Comparison of ENCODE assay signal across 9 mouse cellular contexts in the genomic region with DNA sequence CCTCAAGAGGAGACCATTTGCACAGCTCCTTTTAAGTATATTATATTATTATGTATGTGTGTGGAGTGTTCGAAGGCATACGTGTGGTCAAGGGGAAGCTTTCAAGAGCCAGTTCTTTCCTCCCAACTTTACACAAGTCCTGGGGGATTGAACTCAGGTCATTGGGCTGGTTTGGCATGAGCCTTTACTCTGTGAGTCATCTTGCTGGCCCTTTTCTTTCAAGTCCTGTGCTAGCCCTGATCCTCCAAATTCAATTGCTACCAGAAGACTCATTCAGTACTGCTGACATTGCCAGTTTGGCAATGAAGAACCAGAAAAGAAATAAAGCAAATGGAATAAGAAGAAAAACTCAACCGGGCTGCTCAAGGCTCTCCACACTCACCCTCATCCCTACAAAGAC. TPM values are rescaled to one million over a fixed set of nuclear protein-coding genes. Genes with fewer than 3 reads are reported as not detected.
"Had no signal": no experiment of that assay in that cellular context is flagged by ENCODE, and none has a peak within 500 bp of the region (broad histone marks: within the 10 kb centered on the region; RNA-seq: fewer than 3 reads in every experiment).

No protein-coding gene starts in this region.

- DNase-seq: liver, postnatal 0 days; lung, adult 2 months; lung, postnatal 14 days; lung, postnatal 36 days; right cerebral cortex, postnatal 14 days; thymus, postnatal 14 days; thymus, postnatal 36 days had no signal

RNA-seq across cellular contexts. Expression of gene Pdzrn3, which starts 55.1 kb away (rescaled TPM):
- total RNA-seq: monocyte, adult 5-6 weeks; neutrophil, adult 5-6 weeks had no signal
